Mouse (Mus musculus) C2C12 (cell line): Measurements from ENCODE around the gene Neu4. TPM values are rescaled to one million over a fixed set of nuclear protein-coding genes. Genes with fewer than 3 reads are reported as not detected.
"Not testable (repeated sequence)": the region's sequence is repeated elsewhere in the genome, so short reads cannot be mapped to it uniquely, and the experiment has no call there.

ENCODE experiments used
- H3K27me3 ChIP-seq: one replicate; pipeline ENCODE4 v1.6.1; 2011; ENCODE audit not compliant: control insufficient read depth, insufficient read depth, insufficient read length
- H3K36me3 ChIP-seq: one replicate; pipeline ENCODE4 v1.6.1; 2011; ENCODE audit not compliant: control insufficient read depth, insufficient read depth
- H3K4me3 ChIP-seq: one replicate; pipeline ENCODE4 v1.5.1; 2011; ENCODE audit warnings: mild to moderate bottlenecking, control low read depth; ENCODE audit not compliant: poor library complexity, insufficient read depth, severe bottlenecking
- H3K79me2 ChIP-seq: one replicate; pipeline ENCODE4 v1.6.1; 2011; ENCODE audit not compliant: control insufficient read depth, insufficient read depth
- H3K79me3 ChIP-seq: one replicate; pipeline ENCODE4 v1.6.1; 2011; ENCODE audit warnings: low read depth, control low read depth
- H3ac ChIP-seq: one replicate; pipeline ENCODE3; 2011; ENCODE audit warnings: low read depth; ENCODE audit not compliant: control insufficient read depth, insufficient read length
- CEBPB ChIP-seq: IDR thresholded peaks from one replicate; pipeline ENCODE4 v1.6.1; 2011; ENCODE audit warnings: low read depth, mild to moderate bottlenecking, control low read depth, moderate library complexity
- CTCF ChIP-seq: IDR thresholded peaks from one replicate; pipeline ENCODE4 v1.5.1; 2011; ENCODE audit not compliant: control insufficient read depth, insufficient read depth, insufficient read length
- FOSL1 ChIP-seq: IDR thresholded peaks from one replicate; pipeline ENCODE4 v1.8.0; 2011; ENCODE audit warnings: mild to moderate bottlenecking, low read length; ENCODE audit not compliant: poor library complexity, insufficient read depth, severe bottlenecking
- MAX ChIP-seq: IDR thresholded peaks from one replicate; pipeline ENCODE4 v1.6.1; 2011; ENCODE audit warnings: mild to moderate bottlenecking, control low read depth
- MYOD1 ChIP-seq: IDR thresholded peaks from one replicate; pipeline ENCODE4 v1.6.1; 2011; ENCODE audit warnings: low read depth; ENCODE audit not compliant: control insufficient read depth, insufficient read length
- MYOG ChIP-seq: IDR thresholded peaks from one replicate; pipeline ENCODE4 v1.6.1; 2011; ENCODE audit not compliant: control insufficient read depth, insufficient read length; ENCODE audit errors: extremely low read depth
- USF1 ChIP-seq: IDR thresholded peaks from one replicate; pipeline ENCODE4 v1.6.1; 2011; ENCODE audit warnings: low read depth, mild to moderate bottlenecking, control low read depth, moderate library complexity
- polyA plus RNA-seq: library from polyadenylated mRNA; unstranded; fragments of >200 nt; fragmentation: generic; extraction: Trizol; gene quantifications from one replicate; pipeline ENCODE4 v1.2.1, GENCODE M21; 2012; ENCODE audit warnings: missing spikeins

Gene Neu4
- polyA plus RNA-seq, 1 experiment: not detected

GRCm38 (mm10) chr1:94001023-94001422, 19.2 kb upstream of the Neu4 start:
- Histone ChIP-seq H3K79me3 (no peaks in the 10 kb centered on the region), H3K36me3 (no peaks in the 10 kb centered on the region), H3K79me2 (no peaks in the 10 kb centered on the region), H3K4me3 (no peak overlapping the region), H3K27me3 (no peaks in the 10 kb centered on the region), H3ac (no peak overlapping the region)
- no peak for TF ChIP-seq MYOG
- no peak for TF ChIP-seq CTCF
- TF ChIP-seq MAX: no peak
- TF ChIP-seq MYOD1: no peak
- no peak for TF ChIP-seq USF1
- TF ChIP-seq CEBPB: no peak
- TF ChIP-seq FOSL1: no peak

GRCm38 (mm10) chr1:94005954-94006506, 14.2 kb upstream of the Neu4 start:
- H3K79me2 ChIP-seq, H3K36me3 ChIP-seq, H3K27me3 ChIP-seq, H3K79me3 ChIP-seq, H3ac ChIP-seq, H3K4me3 ChIP-seq: not testable (repeated sequence)

- H3K79me3 ChIP-seq, H3K79me2 ChIP-seq, H3K27me3 ChIP-seq, H3K4me3 ChIP-seq, H3K36me3 ChIP-seq, H3ac ChIP-seq: not testable (repeated sequence)
Observed at GRCm38 (mm10) chr1:94008826-94009225, 11.4 kb upstream of the Neu4 start.

DNA sequence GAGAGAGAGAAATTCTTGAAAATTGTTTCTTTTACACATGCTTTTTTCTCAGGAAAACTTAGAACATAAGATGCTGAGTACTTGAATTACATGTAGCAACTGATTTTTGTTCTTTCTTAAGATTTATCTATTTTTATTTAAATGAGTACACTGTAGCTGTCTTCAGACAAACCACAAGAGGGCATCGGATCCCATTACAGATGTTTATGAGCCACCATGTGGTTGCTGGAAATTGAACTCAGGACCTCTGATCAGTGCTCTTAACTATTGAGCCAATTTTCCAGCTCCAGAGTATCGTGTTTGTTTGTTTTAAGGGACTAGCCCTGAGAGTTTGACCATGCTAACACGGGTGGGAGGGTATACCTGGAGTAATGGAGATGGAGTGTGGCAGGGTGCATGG, 8.6 kb upstream of the Neu4 start:
- Histone ChIP-seq H3K79me2 (no peaks in the 10 kb centered on the region), H3K27me3 (peaks cover 11% of the 10 kb centered on the region), H3ac (no peak overlapping the region), H3K36me3 (no peaks in the 10 kb centered on the region), H3K79me3 (no peaks in the 10 kb centered on the region), H3K4me3 (no peak overlapping the region)
- TF ChIP-seq MAX (no peak), CTCF (no peak), MYOD1 (no peak), FOSL1 (no peak), MYOG (no peak), CEBPB (no peak), USF1 (no peak)

DNA sequence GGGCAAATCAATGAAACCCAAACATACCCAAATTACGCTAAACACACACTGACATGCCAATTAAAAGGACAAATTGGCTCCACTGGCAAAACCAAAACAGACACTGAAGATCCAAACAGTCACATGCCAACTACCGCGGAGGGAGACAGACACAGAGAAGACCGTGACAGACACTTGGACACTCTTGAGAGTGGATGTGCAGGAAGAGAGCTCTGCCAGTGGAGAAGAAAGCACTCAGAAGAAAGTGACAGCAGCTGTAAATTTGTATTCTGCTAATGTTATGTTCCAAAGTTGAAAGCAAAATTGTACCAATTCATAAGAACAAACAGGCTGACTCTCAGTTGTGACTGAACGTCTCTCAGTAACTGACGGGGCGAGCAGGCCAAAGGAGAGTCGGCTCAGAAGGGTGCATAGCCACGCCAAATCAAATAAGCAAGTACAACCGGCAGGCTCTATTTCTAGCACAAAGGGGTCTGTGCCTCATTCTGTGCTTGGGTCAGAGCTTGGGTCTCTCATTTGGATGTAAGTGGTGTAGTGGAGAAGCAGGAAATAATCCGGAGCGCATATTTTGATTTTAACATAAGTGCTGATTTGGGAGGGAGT, 7.4 kb downstream of the Neu4 start:
- peaks cover 33% of the 10 kb centered on the region for H3K27me3 ChIP-seq

DNA sequence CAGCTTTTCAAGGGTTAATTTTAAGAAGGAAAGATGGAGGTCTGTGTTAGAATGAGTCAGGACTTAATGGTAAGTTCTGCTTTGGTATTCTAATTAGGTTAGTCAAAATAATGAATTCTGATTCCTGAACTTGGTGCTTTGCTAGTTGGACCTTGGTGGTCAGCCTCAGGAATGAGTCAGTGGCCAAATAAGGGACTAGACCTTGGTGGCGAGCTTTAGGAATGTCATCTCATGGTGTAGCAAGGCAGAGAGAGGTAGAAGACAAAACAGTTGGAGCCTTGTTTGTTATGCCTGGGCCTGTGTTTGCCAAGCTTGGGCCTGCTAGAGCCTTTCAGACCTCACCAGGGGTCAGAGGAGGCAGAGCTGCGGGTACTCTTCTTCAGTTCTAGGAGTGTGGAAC, 8.5 kb downstream of the Neu4 start:
- Histone ChIP-seq H3K36me3 (no peaks in the 10 kb centered on the region), H3K4me3 (no peak overlapping the region), H3K79me3 (no peaks in the 10 kb centered on the region), H3K79me2 (no peaks in the 10 kb centered on the region), H3K27me3 (peaks cover 22% of the 10 kb centered on the region), H3ac (no peak overlapping the region)
- TF ChIP-seq MYOD1 (no peak), CTCF (no peak)

More for the DNA sequence above, 7.4 kb downstream of the Neu4 start:
- Histone ChIP-seq H3K4me3 (no peak overlapping the region), H3ac (no peak overlapping the region), H3K36me3 (no peaks in the 10 kb centered on the region), H3K79me2 (no peaks in the 10 kb centered on the region), H3K79me3 (no peaks in the 10 kb centered on the region)
- TF ChIP-seq CTCF (no peak), MAX (no peak), CEBPB (no peak), MYOD1 (no peak), USF1 (no peak), FOSL1 (no peak), MYOG (no peak)
